Mouse (Mus musculus): ENCODE results near the gene Mcm2. TPM values are rescaled to one million over a fixed set of nuclear protein-coding genes. Genes with fewer than 3 reads are reported as not detected.

Gene Mcm2
- 42.1 and 53.6 TPM in 2 replicates for polyA plus RNA-seq (2015; fragmentation: Nextera tagmentation; extraction: Ambion mirVana)

DNA sequence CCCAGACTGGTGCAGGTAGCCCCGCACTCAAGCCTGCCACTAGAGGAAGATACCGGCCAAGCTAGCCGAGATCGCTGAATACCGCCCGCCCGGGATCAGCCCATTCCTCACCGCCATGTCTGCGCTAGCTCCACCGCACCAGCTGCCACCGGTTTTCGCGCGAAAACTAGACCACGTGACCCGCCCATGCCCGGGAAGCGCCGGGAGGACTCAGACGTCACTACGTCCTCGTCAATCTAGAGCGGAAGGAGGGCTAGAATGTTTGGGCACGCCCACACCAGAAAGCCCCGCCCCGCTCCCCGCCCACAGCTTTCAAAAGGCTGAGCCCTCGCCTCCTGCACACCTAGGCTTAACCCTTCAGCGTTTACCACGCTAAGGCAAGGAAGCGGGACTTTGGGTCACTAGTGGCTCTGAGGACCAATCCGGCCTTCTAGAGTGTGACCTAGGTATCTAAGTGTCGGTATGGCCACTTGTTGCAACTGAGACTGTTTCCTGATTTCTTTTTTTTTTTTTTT lies at the start of gene Mcm2:
Mcm2 (minus strand) TSS at position 247 of the 515 bp plus-strand sequence.
- DNase-seq = peak; percentile 99
- peak within 1 kb of the TSS; percentile 82 for H3K9ac ChIP-seq (replicated peaks)
- H3K9me3 ChIP-seq (ENCODE audit: low read length) = no peaks in the 10 kb centered on the region
- H3K4me2 ChIP-seq (ENCODE audit: low read depth, low read length) = peak within 1 kb of the TSS; percentile 88
- no peaks in the 10 kb centered on the region for H3K27me3 ChIP-seq (ENCODE audit: insufficient read depth, low read length)
- peak within 1 kb of the TSS; percentile 69 for H3K4me3 ChIP-seq (ENCODE audit: low read depth, low read length)
- 0 out of 2 replicates have a peak, but pooled peaks have one; percentile 4 for TF ChIP-seq CTCF (IDR thresholded peaks at IDR 0.05; ENCODE audit: low read depth)
- no peak for TF ChIP-seq EP300 (IDR thresholded peaks at IDR 0.05; ENCODE audit: low read depth)
- H3K4me1 ChIP-seq (ENCODE audit: insufficient read depth) = peaks cover 29% of the 10 kb centered on the region
- H3K27ac ChIP-seq (ENCODE audit: low read depth) = peak within 1 kb of the TSS; percentile 63
- ATAC-seq = peak; percentile 70
- WGBS (ENCODE audit: insufficient replicate concordance) = 0% methylated on average over 33 of the region's 33 CpGs
- peaks cover 27% of the 10 kb centered on the region for H3K36me3 ChIP-seq (replicated peaks; ENCODE audit: insufficient read depth, low read length)

DNA sequence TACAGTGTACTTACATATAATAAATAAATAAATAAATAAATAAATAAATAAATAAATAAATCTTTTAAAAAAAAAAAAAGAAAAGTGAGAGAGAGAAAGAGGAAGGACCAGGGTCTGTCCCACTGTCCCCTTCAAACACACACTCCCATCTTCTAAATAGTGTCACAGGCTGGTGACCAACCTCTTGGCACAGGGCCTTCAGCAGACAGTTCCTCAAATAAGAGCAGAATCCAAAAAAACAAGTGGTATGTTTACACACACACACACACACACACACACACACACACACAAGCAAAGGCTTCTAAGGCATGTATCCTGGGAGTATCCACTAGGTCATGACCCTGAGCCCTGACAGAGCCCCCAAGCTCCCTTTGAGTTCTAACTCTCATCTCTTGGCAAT lies 49.2 kb upstream of the Mcm2 start:
- H3K27ac ChIP-seq (ENCODE audit: low read depth) = no peak overlapping the region
- H3K9me3 ChIP-seq (ENCODE audit: low read length) = no peaks in the 10 kb centered on the region
- H3K4me1 ChIP-seq (ENCODE audit: insufficient read depth) = no peaks in the 10 kb centered on the region
- no peak for ATAC-seq
- H3K4me3 ChIP-seq (ENCODE audit: low read depth, low read length) = no peak overlapping the region
- TF ChIP-seq CTCF (IDR thresholded peaks at IDR 0.05; ENCODE audit: low read depth) (no peak), EP300 (IDR thresholded peaks at IDR 0.05; ENCODE audit: low read depth) (no peak)
- no peak for DNase-seq
- H3K27me3 ChIP-seq (ENCODE audit: insufficient read depth, low read length) = no peaks in the 10 kb centered on the region
- no peak overlapping the region for H3K9ac ChIP-seq (replicated peaks)
- no peaks in the 10 kb centered on the region for H3K36me3 ChIP-seq (replicated peaks; ENCODE audit: insufficient read depth, low read length)
- no peak overlapping the region for H3K4me2 ChIP-seq (ENCODE audit: low read depth, low read length)

DNA sequence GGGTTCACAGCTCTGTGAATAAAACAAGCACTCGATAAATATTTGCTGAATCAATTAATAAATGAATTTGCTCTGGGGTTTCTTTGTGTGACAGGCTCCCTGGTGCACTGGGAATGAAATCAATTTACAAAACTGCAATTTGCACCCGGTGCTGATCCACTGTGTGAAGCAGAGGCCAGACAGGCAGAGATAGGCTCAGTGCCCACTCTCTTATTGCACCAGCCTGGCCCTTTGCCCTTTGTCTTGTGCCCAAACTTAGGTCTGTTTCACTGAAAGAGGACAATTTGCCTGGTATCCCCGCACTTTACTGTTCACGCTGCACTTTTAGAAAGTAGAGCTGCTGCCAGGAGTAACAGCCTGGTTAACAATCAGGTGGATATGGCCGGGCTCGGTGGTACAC lies 47.9 kb upstream of the Mcm2 start:
- ATAC-seq (no peak), DNase-seq (no peak)
- H3K4me1 ChIP-seq (ENCODE audit: insufficient read depth) = no peaks in the 10 kb centered on the region
- H3K9ac ChIP-seq (replicated peaks) = no peak overlapping the region
- WGBS (ENCODE audit: insufficient replicate concordance) = 81% methylated on average over 6 of the region's 6 CpGs
- no peak overlapping the region for H3K27ac ChIP-seq (ENCODE audit: low read depth)
- TF ChIP-seq EP300 (IDR thresholded peaks at IDR 0.05; ENCODE audit: low read depth) (no peak), CTCF (IDR thresholded peaks at IDR 0.05; ENCODE audit: low read depth) (no peak)
- H3K27me3 ChIP-seq (ENCODE audit: insufficient read depth, low read length) = no peaks in the 10 kb centered on the region
- no peak overlapping the region for H3K4me3 ChIP-seq (ENCODE audit: low read depth, low read length)
- H3K9me3 ChIP-seq (ENCODE audit: low read length) = no peaks in the 10 kb centered on the region
- H3K4me2 ChIP-seq (ENCODE audit: low read depth, low read length) = no peak overlapping the region
- no peaks in the 10 kb centered on the region for H3K36me3 ChIP-seq (replicated peaks; ENCODE audit: insufficient read depth, low read length)

DNA sequence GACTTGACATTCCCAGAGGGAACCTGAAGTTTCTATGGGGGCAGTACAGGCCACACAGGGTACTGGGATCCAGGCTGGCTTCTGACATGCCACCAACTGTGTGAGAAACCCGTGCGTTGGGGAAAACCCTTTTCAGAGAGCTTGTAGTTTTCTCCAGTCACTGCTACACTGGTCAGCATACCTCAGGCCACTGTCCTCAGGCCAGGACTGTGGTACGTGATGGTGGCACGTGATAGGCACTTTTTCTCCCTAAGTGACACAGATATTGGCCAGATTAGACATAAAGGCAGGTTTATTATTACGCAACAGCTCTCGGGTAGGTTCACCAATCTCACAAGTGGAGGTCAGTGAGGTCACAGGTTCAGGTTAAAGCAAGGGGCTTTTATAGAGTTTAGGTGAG lies 45.1 kb upstream of the Mcm2 start:
- 63% methylated on average over 6 of the region's 6 CpGs for WGBS (ENCODE audit: insufficient replicate concordance)
- no peak for DNase-seq
- Histone ChIP-seq H3K4me3 (ENCODE audit: low read depth, low read length) (no peak overlapping the region), H3K4me2 (ENCODE audit: low read depth, low read length) (no peak overlapping the region), H3K36me3 (replicated peaks; ENCODE audit: insufficient read depth, low read length) (no peaks in the 10 kb centered on the region), H3K27me3 (ENCODE audit: insufficient read depth, low read length) (no peaks in the 10 kb centered on the region), H3K27ac (ENCODE audit: low read depth) (no peak overlapping the region), H3K4me1 (ENCODE audit: insufficient read depth) (no peaks in the 10 kb centered on the region), H3K9me3 (ENCODE audit: low read length) (no peaks in the 10 kb centered on the region), H3K9ac (replicated peaks) (no peak overlapping the region)
- ATAC-seq = no peak
- TF ChIP-seq EP300 (IDR thresholded peaks at IDR 0.05; ENCODE audit: low read depth) (no peak), CTCF (IDR thresholded peaks at IDR 0.05; ENCODE audit: low read depth) (no peak)

DNA sequence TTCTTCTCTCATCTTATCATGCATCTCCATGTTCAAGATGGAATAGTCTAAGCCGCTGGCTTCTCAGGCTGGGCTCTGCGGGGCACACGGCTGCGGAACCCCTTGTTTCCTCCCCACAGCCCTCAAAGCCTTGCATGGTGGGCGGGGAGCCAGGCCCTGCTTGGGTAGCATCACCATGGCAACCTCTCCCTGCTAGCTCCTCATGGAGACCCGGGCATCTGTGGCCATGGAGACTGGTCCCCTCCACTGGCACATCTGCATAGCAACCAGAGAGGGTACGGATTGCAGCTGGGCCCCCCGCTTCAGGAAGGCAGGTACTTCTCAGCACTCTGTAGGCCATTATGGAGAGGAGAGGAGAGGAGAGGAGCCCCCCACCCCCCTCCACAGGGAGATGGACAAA lies 44.0 kb upstream of the Mcm2 start:
- DNase-seq (no peak), ATAC-seq (no peak)
- 71% methylated on average over 8 of the region's 8 CpGs for WGBS (ENCODE audit: insufficient replicate concordance)
- Histone ChIP-seq H3K9me3 (ENCODE audit: low read length) (no peaks in the 10 kb centered on the region), H3K4me3 (ENCODE audit: low read depth, low read length) (no peak overlapping the region), H3K27me3 (ENCODE audit: insufficient read depth, low read length) (no peaks in the 10 kb centered on the region), H3K27ac (ENCODE audit: low read depth) (no peak overlapping the region), H3K4me1 (ENCODE audit: insufficient read depth) (no peaks in the 10 kb centered on the region), H3K9ac (replicated peaks) (no peak overlapping the region), H3K4me2 (ENCODE audit: low read depth, low read length) (no peak overlapping the region), H3K36me3 (replicated peaks; ENCODE audit: insufficient read depth, low read length) (no peaks in the 10 kb centered on the region)
- TF ChIP-seq EP300 (IDR thresholded peaks at IDR 0.05; ENCODE audit: low read depth) (no peak), CTCF (IDR thresholded peaks at IDR 0.05; ENCODE audit: low read depth) (no peak)

DNA sequence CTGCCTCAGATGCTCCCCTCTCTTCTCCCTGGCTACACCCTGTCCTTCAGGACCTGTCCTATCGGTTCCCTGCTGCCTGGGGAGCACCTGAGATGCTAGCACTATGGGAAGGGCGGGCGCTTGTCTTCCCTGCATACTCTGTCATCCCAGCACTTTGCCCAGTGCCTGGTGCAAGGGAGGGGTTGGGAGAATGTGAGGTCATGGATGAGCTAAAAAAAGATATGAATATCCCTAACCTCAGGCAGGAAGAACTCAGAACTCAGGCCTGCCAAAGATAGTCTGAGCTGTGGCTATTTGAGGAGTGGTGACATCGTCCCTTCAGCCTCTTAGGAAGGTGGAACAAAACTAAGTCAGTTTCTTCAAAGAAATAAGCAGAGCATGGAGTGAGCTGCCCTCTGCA lies 43.0 kb upstream of the Mcm2 start:
- H3K4me1 ChIP-seq (ENCODE audit: insufficient read depth) = no peaks in the 10 kb centered on the region
- H3K9ac ChIP-seq (replicated peaks) = no peak overlapping the region
- DNase-seq (no peak), ATAC-seq (no peak)
- no peak for TF ChIP-seq EP300 (IDR thresholded peaks at IDR 0.05; ENCODE audit: low read depth)
- TF ChIP-seq CTCF (IDR thresholded peaks at IDR 0.05; ENCODE audit: low read depth) = no peak
- no peak overlapping the region for H3K27ac ChIP-seq (ENCODE audit: low read depth)
- H3K27me3 ChIP-seq (ENCODE audit: insufficient read depth, low read length) = no peaks in the 10 kb centered on the region
- no peaks in the 10 kb centered on the region for H3K9me3 ChIP-seq (ENCODE audit: low read length)
- no peaks in the 10 kb centered on the region for H3K36me3 ChIP-seq (replicated peaks; ENCODE audit: insufficient read depth, low read length)
- H3K4me3 ChIP-seq (ENCODE audit: low read depth, low read length) = no peak overlapping the region
- WGBS (ENCODE audit: insufficient replicate concordance) = 54% methylated on average over 4 of the region's 4 CpGs
- no peak overlapping the region for H3K4me2 ChIP-seq (ENCODE audit: low read depth, low read length)
